Mouse (Mus musculus) lung, embryonic 14.5 days (tissue): ENCODE data around the gene Kif18a. TPM values are rescaled to one million over a fixed set of nuclear protein-coding genes. Genes with fewer than 3 reads are reported as not detected.

Experiments used
- ATAC-seq: fragments of 200-750 bp; cut with Nextera tagmentation; 2 replicates; pipeline ENCODE4 v1.8.0; 2017; ENCODE audit warnings: mild to moderate bottlenecking, moderate TSS enrichment, moderate library complexity; ENCODE audit not compliant: insufficient read depth
- DNase-seq: peaks from one replicate; pipeline ENCODE4 v3.0.0-alpha.2; 2015
- H3K27ac ChIP-seq: fragments of 300-500 bp; sonication (generic); 2 replicates; pipeline ENCODE4 v1.5.1; 2014; ENCODE audit warnings: low read depth, mild to moderate bottlenecking, moderate library complexity
- H3K27me3 ChIP-seq: fragments of 300-500 bp; sonication (generic); 2 replicates; pipeline ENCODE4 v1.6.1; 2014; ENCODE audit warnings: low read length, control low read depth; ENCODE audit not compliant: insufficient read depth
- H3K36me3 ChIP-seq: fragments of 300-500 bp; sonication (generic); 2 replicates; pipeline ENCODE4 v1.6.1; 2014; ENCODE audit warnings: control low read depth; ENCODE audit not compliant: insufficient read depth
- H3K4me1 ChIP-seq: fragments of 300-500 bp; sonication (generic); 2 replicates; pipeline ENCODE4 v1.6.1; 2014; ENCODE audit warnings: antibody characterized with exemption, control low read depth; ENCODE audit not compliant: insufficient read depth
- H3K4me2 ChIP-seq: fragments of 300-500 bp; sonication (generic); 2 replicates; pipeline ENCODE4 v1.6.1; 2014; ENCODE audit warnings: mild to moderate bottlenecking
- H3K4me3 ChIP-seq: fragments of 300-500 bp; sonication (generic); 2 replicates; pipeline ENCODE4 v1.5.1; 2014; ENCODE audit warnings: low read depth, low read length
- H3K9ac ChIP-seq: fragments of 300-500 bp; sonication (generic); 2 replicates; pipeline ENCODE4 v1.6.1; 2014
- H3K9me3 ChIP-seq: fragments of 300-500 bp; sonication (generic); 2 replicates; pipeline ENCODE4 v1.6.1; 2016; ENCODE audit warnings: low read depth, low read length, control low read depth
- CTCF ChIP-seq: IDR thresholded peaks from 2 replicates; pipeline ENCODE4 v1.5.1; 2016; ENCODE audit warnings: antibody characterized with exemption, low read depth
- WGBS: fragments of 180-500 bp; shearing (Covaris S2); extraction: QIAGEN DNeasy Blood & Tissue Kit; methylation state at CpG from one replicate; pipeline ENCODE4 v1.1.7; 2014; 5-methylcytosine and 5-hydroxymethylcytosine counted together
- polyA plus RNA-seq: library from polyadenylated mRNA; unstranded; fragments of >200 nt; fragmentation: Nextera tagmentation; extraction: Ambion mirVana; gene quantifications from 2 replicates; pipeline ENCODE4 v1.2.1, GENCODE M21; 2014

Kif18a gene
- polyA plus RNA-seq, 1 experiment from 2014 or later: 28.7 TPM

DNA sequence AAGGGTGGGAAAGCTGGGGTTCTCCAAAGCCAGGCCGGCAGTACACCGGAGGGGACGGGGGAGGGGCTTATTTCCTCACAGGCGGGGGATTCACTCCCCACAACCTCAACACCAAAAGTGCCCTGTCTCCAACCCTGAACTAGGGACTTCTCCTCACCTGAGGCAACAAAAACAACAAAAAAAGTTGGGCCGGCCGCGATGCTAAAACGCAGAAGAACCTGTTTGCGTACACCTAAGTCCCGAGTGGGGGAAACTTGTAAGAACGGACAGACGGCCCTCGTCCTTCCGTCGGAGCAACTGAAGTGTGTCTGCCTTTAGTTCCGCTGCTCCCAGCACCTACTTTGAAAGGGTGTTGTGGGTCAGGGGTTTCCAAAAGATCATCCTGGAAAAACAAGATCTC lies 2.5 kb upstream of the Kif18a start:
- WGBS: under 1% methylated on average over 16 of the region's 16 CpGs
- no peaks in the 10 kb centered on the region for H3K36me3 ChIP-seq
- peak; percentile 68 for DNase-seq
- peak; percentile 22; the same call in 1 of the 2 replicates for ATAC-seq
- no peak overlapping the region; the same call in 1 of the 2 replicates for H3K27ac ChIP-seq
- no peak for TF ChIP-seq CTCF
- H3K9me3 ChIP-seq: no peaks in the 10 kb centered on the region
- H3K9ac ChIP-seq: peak overlapping the region; percentile 75
- H3K4me2 ChIP-seq: peak overlapping the region; percentile 66
- H3K4me1 ChIP-seq: no peaks in the 10 kb centered on the region
- H3K4me3 ChIP-seq: peak overlapping the region; percentile 51
- no peaks in the 10 kb centered on the region for H3K27me3 ChIP-seq

DNA sequence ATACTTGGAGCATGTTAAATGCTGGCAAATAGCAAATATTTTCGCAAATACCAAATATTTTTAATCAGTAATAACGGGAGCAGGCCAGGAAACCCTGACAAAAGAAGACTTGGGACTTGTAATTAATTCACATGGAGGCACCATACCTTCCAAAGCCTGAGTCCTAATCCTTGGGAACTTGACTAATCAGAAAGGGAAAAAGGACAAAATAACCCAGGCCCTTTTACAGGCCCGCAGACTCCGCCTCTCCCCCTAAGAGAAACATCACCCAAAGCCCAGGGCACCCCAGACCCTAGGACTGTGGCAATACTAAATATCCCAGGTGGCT lies 302 bp upstream of the Kif18a start:
- H3K9ac ChIP-seq: peak overlapping the region; percentile 75
- H3K27ac ChIP-seq: peak overlapping the region; percentile 63
- 2% methylated on average over 4 of the region's 4 CpGs for WGBS

DNA sequence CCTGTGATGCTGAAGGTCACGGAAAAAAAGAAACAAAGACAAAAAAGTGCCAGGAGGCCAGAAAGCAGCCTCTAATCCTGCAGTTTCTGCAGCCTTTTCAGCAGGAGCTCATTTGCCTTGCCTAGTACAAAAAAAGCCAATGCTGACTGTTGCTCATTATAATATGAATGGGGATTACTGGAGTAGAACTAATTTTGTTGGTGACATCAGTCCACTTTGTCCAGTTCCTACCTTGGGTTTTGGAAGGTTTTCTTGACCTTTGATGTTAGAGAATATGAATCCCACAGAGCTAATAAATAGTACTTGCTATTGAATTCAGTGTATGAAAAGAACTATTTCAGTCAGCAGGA lies 778 bp downstream of the Kif18a start:
- no peaks in the 10 kb centered on the region for H3K4me1 ChIP-seq
- DNase-seq (no peak), ATAC-seq (no peak)
- no peaks in the 10 kb centered on the region for H3K9me3 ChIP-seq
- no peaks in the 10 kb centered on the region for H3K27me3 ChIP-seq
- H3K27ac ChIP-seq: peak overlapping the region; percentile 82
- H3K4me2 ChIP-seq: peak overlapping the region; percentile 72
- TF ChIP-seq CTCF: no peak
- H3K9ac ChIP-seq: peak overlapping the region; percentile 75
- 0% methylated on average over 1 of the region's 1 CpGs for WGBS
- H3K4me3 ChIP-seq: peak overlapping the region; percentile 75
- no peaks in the 10 kb centered on the region for H3K36me3 ChIP-seq

More for the DNA sequence above, 302 bp upstream of the Kif18a start:
- H3K9me3 ChIP-seq: no peaks in the 10 kb centered on the region
- peak overlapping the region; percentile 75 for H3K4me3 ChIP-seq
- H3K4me2 ChIP-seq: peak overlapping the region; percentile 62
- H3K36me3 ChIP-seq: no peaks in the 10 kb centered on the region
- no peak for ATAC-seq
- no peaks in the 10 kb centered on the region for H3K4me1 ChIP-seq
- no peak for DNase-seq
- no peaks in the 10 kb centered on the region for H3K27me3 ChIP-seq
- no peak for TF ChIP-seq CTCF

DNA sequence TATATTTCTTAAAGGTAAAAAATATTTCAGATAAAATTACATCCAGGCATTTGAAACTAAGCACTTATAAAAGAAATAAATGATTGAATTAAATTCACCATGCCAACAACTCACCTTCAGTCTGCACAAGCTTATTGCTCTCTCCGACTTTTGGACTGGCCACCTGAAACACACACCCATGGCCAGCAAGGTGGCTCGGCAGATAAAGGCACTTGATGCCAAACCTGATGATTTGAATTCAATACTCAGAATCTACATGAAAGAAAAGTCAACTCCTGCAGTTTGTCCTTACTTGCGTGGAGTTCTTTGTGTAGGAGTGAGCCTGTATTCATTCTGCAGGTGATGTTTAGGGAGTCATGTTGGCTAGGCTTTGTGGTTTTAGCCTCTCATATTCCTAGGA lies 3.6 kb downstream of the Kif18a start:
- ATAC-seq: no peak
- 95% methylated on average over 3 of the region's 3 CpGs for WGBS
- Histone ChIP-seq H3K9ac (no peak overlapping the region), H3K36me3 (peaks cover 4% of the 10 kb centered on the region; the same call in 1 of the 2 replicates), H3K4me2 (no peak overlapping the region), H3K9me3 (no peaks in the 10 kb centered on the region), H3K4me1 (no peaks in the 10 kb centered on the region), H3K4me3 (no peak overlapping the region), H3K27me3 (no peaks in the 10 kb centered on the region), H3K27ac (no peak overlapping the region)
- TF ChIP-seq CTCF: no peak
- DNase-seq: no peak

DNA sequence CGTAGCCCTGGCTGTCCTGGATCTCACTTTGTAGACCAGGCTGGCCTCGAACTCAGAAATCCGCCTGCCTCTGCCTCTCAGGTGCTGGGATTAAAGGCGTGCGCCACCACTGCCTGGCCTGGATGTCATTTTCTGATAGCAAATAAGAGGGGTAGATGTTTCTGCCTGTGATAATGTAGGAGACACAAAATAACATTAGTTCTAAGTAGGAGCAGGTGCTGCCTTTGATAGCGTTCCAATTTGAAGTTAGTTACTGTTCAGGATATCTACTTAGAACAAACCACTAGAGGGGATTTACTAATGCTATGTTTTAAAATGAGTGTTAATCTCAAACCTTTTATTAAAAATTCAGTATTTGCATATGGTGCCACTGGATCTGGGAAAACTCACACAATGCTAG lies 8.8 kb downstream of the Kif18a start:
- Histone ChIP-seq H3K9me3 (no peaks in the 10 kb centered on the region), H3K4me2 (no peak overlapping the region), H3K4me1 (no peaks in the 10 kb centered on the region), H3K27ac (no peak overlapping the region), H3K36me3 (peaks cover 42% of the 10 kb centered on the region), H3K4me3 (no peak overlapping the region), H3K27me3 (no peaks in the 10 kb centered on the region), H3K9ac (no peak overlapping the region)
- no peak for ATAC-seq
- TF ChIP-seq CTCF: no peak
- DNase-seq: no peak
- 95% methylated on average over 6 of the region's 6 CpGs for WGBS

DNA sequence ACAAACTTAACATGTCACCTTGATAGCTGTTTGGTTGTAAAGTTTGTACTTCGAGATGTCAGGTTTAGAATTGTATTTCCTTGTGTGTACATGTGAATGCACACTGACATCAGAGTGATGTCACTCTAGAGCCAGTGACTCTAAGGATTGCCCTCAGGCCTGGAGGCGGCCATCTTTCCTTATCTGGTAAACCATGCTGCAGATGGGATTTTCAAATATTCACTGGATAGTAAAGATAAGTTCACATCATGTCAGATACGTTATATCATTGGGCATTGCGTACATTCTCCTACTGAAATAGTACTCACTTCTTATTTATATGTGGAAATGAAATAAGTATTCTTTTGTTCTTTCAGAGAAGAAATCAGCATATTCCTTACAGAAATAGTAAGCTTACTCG lies 15.7 kb downstream of the Kif18a start:
- 88% methylated on average over 5 of the region's 5 CpGs for WGBS
- ATAC-seq: no peak

DNA sequence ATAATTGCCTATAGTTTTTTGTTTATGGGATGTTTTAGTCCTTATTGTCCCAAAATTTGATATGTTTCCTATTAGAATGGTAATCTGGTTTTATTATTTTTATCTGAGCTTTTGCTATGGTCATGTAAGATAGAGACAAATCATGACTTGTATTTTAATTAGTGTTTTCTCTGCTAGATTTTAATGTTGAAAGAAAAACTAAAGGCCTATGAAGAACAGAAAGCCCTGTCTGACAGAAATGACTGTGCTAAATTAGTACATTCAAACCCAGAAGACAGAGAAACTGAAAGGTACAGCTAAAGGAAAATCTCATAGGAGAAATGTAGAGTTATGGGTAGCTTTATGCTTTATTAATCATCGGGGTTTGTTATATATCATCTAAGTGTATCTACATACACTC lies 17.6 kb downstream of the Kif18a start:
- WGBS: 94% methylated on average over 1 of the region's 1 CpGs
- H3K4me1 ChIP-seq: no peaks in the 10 kb centered on the region

More for the DNA sequence above, 15.7 kb downstream of the Kif18a start:
- no peak overlapping the region for H3K4me3 ChIP-seq
- H3K4me1 ChIP-seq: no peaks in the 10 kb centered on the region
- no peak overlapping the region for H3K9ac ChIP-seq
- H3K9me3 ChIP-seq: no peaks in the 10 kb centered on the region
- DNase-seq: no peak
- H3K4me2 ChIP-seq: no peak overlapping the region
- no peak overlapping the region for H3K27ac ChIP-seq
- H3K27me3 ChIP-seq: no peaks in the 10 kb centered on the region
- no peak for TF ChIP-seq CTCF
- H3K36me3 ChIP-seq: peaks cover 35% of the 10 kb centered on the region

DNA sequence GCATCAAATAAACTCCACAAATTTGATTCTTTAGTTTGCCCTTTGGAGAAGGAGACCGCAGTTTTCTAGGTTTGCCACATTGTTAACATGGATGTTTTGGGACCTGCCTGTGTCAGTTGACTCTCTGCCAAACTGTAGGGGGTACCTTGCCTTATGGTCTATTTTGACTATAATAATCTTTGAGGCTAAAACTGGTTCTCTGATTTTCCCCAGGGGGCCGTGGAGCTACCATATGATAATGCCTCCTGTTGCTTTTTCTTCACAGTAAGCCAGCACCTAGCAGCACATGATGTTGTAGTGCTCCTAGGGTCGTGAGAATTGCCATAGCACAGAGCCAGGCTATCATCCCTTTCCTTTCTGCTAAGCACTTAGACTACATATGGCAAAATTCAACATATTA lies 21.7 kb downstream of the Kif18a start:
- TF ChIP-seq CTCF: no peak
- DNase-seq: no peak
- Histone ChIP-seq H3K4me2 (no peak overlapping the region), H3K36me3 (peaks cover 34% of the 10 kb centered on the region), H3K9me3 (no peaks in the 10 kb centered on the region), H3K4me3 (no peak overlapping the region), H3K9ac (no peak overlapping the region), H3K27me3 (no peaks in the 10 kb centered on the region), H3K27ac (no peak overlapping the region), H3K4me1 (no peaks in the 10 kb centered on the region)
- 96% methylated on average over 3 of the region's 3 CpGs for WGBS
- ATAC-seq: no peak

More for the DNA sequence above, 17.6 kb downstream of the Kif18a start:
- DNase-seq: no peak
- Histone ChIP-seq H3K36me3 (peaks cover 30% of the 10 kb centered on the region), H3K4me2 (no peak overlapping the region), H3K27ac (no peak overlapping the region), H3K9ac (no peak overlapping the region), H3K9me3 (no peaks in the 10 kb centered on the region), H3K4me3 (no peak overlapping the region), H3K27me3 (no peaks in the 10 kb centered on the region)
- TF ChIP-seq CTCF: no peak
- no peak for ATAC-seq
